Mouse (Mus musculus) heart, postnatal 0 days (tissue): ENCODE results near the gene Copg2.

ENCODE experiments used
- CTCF ChIP-seq: IDR thresholded peaks from 2 replicates; pipeline ENCODE4 v1.5.1; 2016; ENCODE audit warnings: antibody characterized with exemption, control low read depth, low read depth
- EP300 ChIP-seq: IDR thresholded peaks from 2 replicates; pipeline ENCODE4 v1.6.1; 2016; ENCODE audit warnings: antibody characterized with exemption, low read depth

- TF ChIP-seq EP300 (no peak), CTCF (no peak)
These were observed 182.7 kb downstream of the Copg2 start for GRCm38 (mm10) chr6:30713896-30714295.
